ENCODE assay signal across 8 mouse cellular contexts in genomic region chr17:29492269-29493191, GRCm38 (mm10). TPM values are rescaled to one million over a fixed set of nuclear protein-coding genes. Genes with fewer than 3 reads are reported as not detected.
A peak's percentile ranks its signal among the peaks of the same experiment; 100 is the strongest.
DNase-seq lines count a peak whose midpoint lies in the region; ATAC-seq and TF ChIP-seq lines count a peak whose summit lies in the region.

No protein-coding gene starts in this region.

- peaks cover 13% of the 10 kb centered on the region for H3K79me2 ChIP-seq in liver, adult 2 months (ENCODE audit: control insufficient read depth, insufficient read depth, low read length)

- H3K27ac ChIP-seq in embryonic facial prominence, embryonic 11.5 days (replicated peaks; ENCODE audit: low read depth, low read length), result no peak overlapping the region; the same call in 1 of the 2 replicates
- peak overlapping the region; percentile 98 for H3K27ac ChIP-seq in liver, adult 2 months (replicated peaks; ENCODE audit: insufficient read depth, low read depth, low read length)

- H3K36me3 ChIP-seq in embryonic facial prominence, embryonic 11.5 days (replicated peaks; ENCODE audit: control insufficient read depth, insufficient read depth, low read depth, low read length), result no peaks in the 10 kb centered on the region; the same call in 1 of the 2 replicates
- peaks cover 18% of the 10 kb centered on the region for H3K36me3 ChIP-seq in liver, adult 2 months (ENCODE audit: control insufficient read depth, insufficient read depth, low read length)
- peaks cover 9% of the 10 kb centered on the region; the same call in 1 of the 2 replicates for H3K36me3 ChIP-seq in splenic B cell, adult 2 months (ENCODE audit: control insufficient read depth, insufficient read depth, low read length, poor library complexity, severe bottlenecking)

- H3K9me3 ChIP-seq in embryonic facial prominence, embryonic 11.5 days (replicated peaks; ENCODE audit: control insufficient read depth, low read length), result no peaks in the 10 kb centered on the region

- peak overlapping the region; percentile 94 for H3K9ac ChIP-seq in embryonic facial prominence, embryonic 11.5 days (replicated peaks; ENCODE audit: low read length)
- peak overlapping the region; percentile 100 for H3K9ac ChIP-seq in liver, adult 2 months (ENCODE audit: low read depth, low read length)

- H3K4me1 ChIP-seq in embryonic facial prominence, embryonic 11.5 days (ENCODE audit: control insufficient read depth, insufficient read depth, low read length), result no peaks in the 10 kb centered on the region
- peaks cover 7% of the 10 kb centered on the region for H3K4me1 ChIP-seq in liver, adult 2 months (ENCODE audit: control insufficient read depth, insufficient read depth, low read length)

- ATAC-seq in embryonic facial prominence, embryonic 11.5 days (replicated peaks; ENCODE audit: insufficient number of reproducible peaks, low FRiP score, low TSS enrichment, low read depth), result no peak
- ATAC-seq in monocyte, adult 5-6 weeks (replicated peaks; ENCODE audit: insufficient number of reproducible peaks, low FRiP score, low TSS enrichment, poor library complexity, severe bottlenecking), result peak; percentile 15; the same call in 1 of the 2 replicates

- no peaks in the 10 kb centered on the region for H3K27me3 ChIP-seq in embryonic facial prominence, embryonic 11.5 days (ENCODE audit: control insufficient read depth, insufficient read depth, low read length)
- no peaks in the 10 kb centered on the region for H3K27me3 ChIP-seq in liver, adult 2 months (ENCODE audit: control insufficient read depth, insufficient read depth, low read length)
- H3K27me3 ChIP-seq in splenic B cell, adult 2 months (ENCODE audit: control insufficient read depth, insufficient read depth, low read length, poor library complexity, severe bottlenecking), result no peaks in the 10 kb centered on the region

- TF ChIP-seq POLR2A in liver, adult 2 months (IDR thresholded peaks at IDR 0.05; ENCODE audit: extremely low read depth, insufficient read depth, low read length), result no peak

- peak; percentile 77 for TF ChIP-seq CTCF in liver, adult 2 months (IDR thresholded peaks at IDR 0.05; ENCODE audit: low read depth, low read length)

- DNase-seq in 3T3-L1 (ENCODE audit: low read depth, low spot score), result peak; percentile 87
- DNase-seq in adrenal gland, adult 2 months, result peak; percentile 83
- DNase-seq in embryonic facial prominence, embryonic 11.5 days (ENCODE audit: low spot score), result peak; percentile 83
- peak; percentile 78 to 79 for DNase-seq in heart, adult 9 months (ENCODE audit: low spot score in 2 of 2)
- DNase-seq in kidney, adult 8-10 months, result peak; percentile 66 to 71
- peak; percentile 86 for DNase-seq in liver, adult 2 months (ENCODE audit: extremely low read depth, low read depth, low spot score)
- peak; percentile 92 for DNase-seq in splenic B cell, adult 2 months (ENCODE audit: low read depth, low spot score)

- H3K4me2 ChIP-seq in embryonic facial prominence, embryonic 11.5 days (ENCODE audit: low read depth, low read length), result peak overlapping the region; percentile 80

- WGBS in embryonic facial prominence, embryonic 11.5 days, result under 1% methylated on average over 22 of the region's 22 CpGs
- 1% methylated on average over 22 of the region's 22 CpGs for WGBS in liver, adult 2 months

- H3K4me3 ChIP-seq in embryonic facial prominence, embryonic 11.5 days (ENCODE audit: low read depth, low read length), result peak overlapping the region; percentile 98
- H3K4me3 ChIP-seq in liver, adult 2 months (ENCODE audit: insufficient read depth, low read depth, low read length), result peak overlapping the region; percentile 99

RNA-seq across cellular contexts. Expression of gene Pim1, which starts 2.0 kb away (rescaled TPM):
- total RNA-seq in adrenal gland, adult 2 months (2021), result 100 to 1,000 TPM; 120 to 124 TPM
- 150 and 153 TPM in 2 replicates for polyA plus RNA-seq in adrenal gland, adult 2 months (2012; rRNA removed)
- 17.6 and 19.2 TPM in 2 replicates for polyA plus RNA-seq in embryonic facial prominence, embryonic 11.5 days (2014; fragmentation: Nextera tagmentation; extraction: Ambion mirVana)
- total RNA-seq in liver, adult 2 months (2014; rRNA removed), result 8.9 and 9.5 TPM in 2 replicates
- polyA plus RNA-seq in liver, adult 2 months (2012; rRNA removed), result 16.0 and 16.4 TPM in 2 replicates
- total RNA-seq in monocyte, adult 5-6 weeks (2017), result 698 to 1,062 TPM (median 980 TPM) in 3 replicates

RNA-seq across cellular contexts. Expression of gene Gm17657, which starts 56.9 kb away (rescaled TPM):
- not detected for total RNA-seq in adrenal gland, adult 2 months (2021)
- not detected in 2 replicates for polyA plus RNA-seq in adrenal gland, adult 2 months (2012; rRNA removed)
- not detected in 2 replicates for polyA plus RNA-seq in embryonic facial prominence, embryonic 11.5 days (2014; fragmentation: Nextera tagmentation; extraction: Ambion mirVana)
- not detected in 2 replicates for total RNA-seq in liver, adult 2 months (2014; rRNA removed)
- polyA plus RNA-seq in liver, adult 2 months (2012; rRNA removed), result not detected in 2 replicates
- not detected in 3 replicates for total RNA-seq in monocyte, adult 5-6 weeks (2017)

RNA-seq across cellular contexts. Expression of gene Tbc1d22b, which starts 57.1 kb away (rescaled TPM):
- total RNA-seq in adrenal gland, adult 2 months (2021), result 10 to 100 TPM; 24.2 to 30.5 TPM
- 25.7 and 30.6 TPM in 2 replicates for polyA plus RNA-seq in adrenal gland, adult 2 months (2012; rRNA removed)
- polyA plus RNA-seq in embryonic facial prominence, embryonic 11.5 days (2014; fragmentation: Nextera tagmentation; extraction: Ambion mirVana), result 16.7 and 17.5 TPM in 2 replicates
- 1.2 and 1.3 TPM in 2 replicates for total RNA-seq in liver, adult 2 months (2014; rRNA removed)
- 4.0 and 4.1 TPM in 2 replicates for polyA plus RNA-seq in liver, adult 2 months (2012; rRNA removed)
- total RNA-seq in monocyte, adult 5-6 weeks (2017), result 7.9 to 22.0 TPM (median 8.4 TPM) in 3 replicates

RNA-seq across cellular contexts. Expression of gene Tmem217, which starts 59.7 kb away (rescaled TPM):
- total RNA-seq in adrenal gland, adult 2 months (2021), result not detected
- polyA plus RNA-seq in adrenal gland, adult 2 months (2012; rRNA removed), result 0.88 and 1.6 TPM in 2 replicates
- 0.36 TPM in 2 replicates for polyA plus RNA-seq in embryonic facial prominence, embryonic 11.5 days (2014; fragmentation: Nextera tagmentation; extraction: Ambion mirVana)
- total RNA-seq in liver, adult 2 months (2014; rRNA removed), result not detected in 2 replicates
- not detected in 2 replicates for polyA plus RNA-seq in liver, adult 2 months (2012; rRNA removed)
- total RNA-seq in monocyte, adult 5-6 weeks (2017), result not detected in 3 replicates

Comparison
In these comparisons a context has a peak if more than half of its experiments do, and no peak if none do; other contexts are left out.
1. RNA of gene Pim1, which starts 2.0 kb away (total RNA-seq): 698 to 1,062 TPM in monocyte, adult 5-6 weeks and 120 to 124 TPM in adrenal gland, adult 2 months; 8.9 to 9.5 TPM in liver, adult 2 months; every median in the first group is over 10 times any median in the second.
2. Peak in every context shown above with its lines, with median percentiles within 50 percentile points of each other: DNase-seq.